Mouse (Mus musculus): ENCODE measurements around the gene Ube2d1.
A peak's percentile ranks its signal among the peaks of the same experiment; 100 is the strongest.

Gene Ube2d1

DNA sequence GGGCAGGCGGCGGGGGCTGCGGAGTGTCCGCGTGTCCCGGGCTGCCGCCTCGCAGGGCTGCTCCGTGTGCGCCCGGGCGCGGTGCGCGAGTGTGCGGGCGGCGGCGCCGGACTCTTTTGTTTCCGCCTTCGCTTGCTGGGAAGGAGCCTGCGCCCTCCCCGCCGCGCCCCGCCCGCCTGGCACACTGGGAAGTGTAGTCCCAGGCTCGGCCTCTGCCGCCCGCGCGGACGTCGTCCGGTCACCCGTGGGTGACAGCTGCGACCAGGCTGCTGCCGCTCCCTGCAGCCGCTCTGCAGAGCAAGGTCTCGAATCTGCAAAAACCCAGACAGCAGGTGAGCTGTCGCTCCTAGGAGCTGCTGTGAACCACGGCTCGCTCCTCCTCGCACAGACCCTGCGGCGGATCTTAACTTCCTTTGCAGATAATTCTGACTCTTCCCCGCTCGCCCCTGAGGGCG lies at the start of gene Ube2d1:
Ube2d1 (minus strand) TSS at position 137 of the 455 bp plus-strand sequence.
- peak; percentile 92 to 93 for DNase-seq (ENCODE audit: low spot score in 2 of 2)

DNA sequence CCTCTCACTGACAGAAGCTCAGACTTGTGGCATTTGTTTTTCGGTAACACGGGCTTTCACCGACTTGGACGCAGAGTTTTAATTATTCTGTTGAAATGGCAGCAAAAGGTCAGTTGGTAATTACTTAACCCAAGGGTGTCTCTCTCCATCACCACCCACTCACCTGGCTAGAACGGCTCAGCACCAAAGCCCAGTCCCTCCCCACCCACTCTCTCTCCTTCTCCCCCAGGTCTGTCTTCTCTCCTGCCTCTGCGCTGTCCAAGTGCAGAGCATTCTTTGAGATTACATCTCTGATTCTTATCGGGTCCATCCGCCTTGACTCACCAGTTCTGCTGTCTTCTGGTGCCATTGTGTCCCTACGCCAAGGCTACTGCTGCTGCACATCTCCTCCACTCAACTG lies 47.8 kb upstream of the Ube2d1 start:
- DNase-seq (ENCODE audit: low spot score in 2 of 2) = no peak

DNA sequence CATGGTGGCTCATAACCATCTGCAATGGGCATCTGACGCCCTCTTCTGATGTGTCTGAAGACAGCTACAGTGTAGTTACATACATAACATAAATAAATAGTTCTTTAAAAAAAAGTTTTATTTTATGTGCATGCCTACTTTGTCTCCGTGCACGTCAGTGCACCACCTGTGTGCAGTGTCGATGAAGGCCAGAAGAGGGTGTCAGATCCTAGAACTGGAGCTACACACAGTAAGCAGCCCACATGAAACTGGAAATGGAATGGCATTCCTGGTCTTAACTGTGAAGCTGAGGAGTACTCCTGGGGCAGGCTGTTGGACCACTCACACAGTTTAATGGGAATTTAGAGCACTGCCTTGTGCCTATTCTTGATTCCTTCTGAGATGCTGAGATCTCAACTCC lies 47.3 kb upstream of the Ube2d1 start:
- DNase-seq (ENCODE audit: low spot score in 2 of 2) = no peak

DNA sequence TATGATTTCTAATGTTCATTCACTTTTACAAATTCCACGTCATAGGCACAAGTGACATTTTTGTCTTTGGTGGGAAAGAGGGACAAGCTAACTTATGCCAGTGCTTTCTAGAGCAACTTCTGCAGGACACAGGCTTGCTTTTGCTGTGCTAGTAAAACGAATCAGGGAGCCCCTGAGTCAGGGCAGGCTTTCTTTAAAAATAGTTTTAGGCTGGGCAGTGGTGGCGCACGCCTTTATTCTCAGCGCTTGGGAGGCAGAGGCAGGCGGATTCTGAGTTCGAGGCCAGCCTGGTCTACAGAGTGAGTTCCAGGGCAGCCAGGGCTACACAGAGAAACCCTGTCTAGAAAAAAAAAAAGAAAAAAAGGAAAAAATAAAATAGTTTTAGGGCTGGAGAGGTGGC lies 46.8 kb upstream of the Ube2d1 start:
- no peak for DNase-seq (ENCODE audit: low spot score in 2 of 2)

DNA sequence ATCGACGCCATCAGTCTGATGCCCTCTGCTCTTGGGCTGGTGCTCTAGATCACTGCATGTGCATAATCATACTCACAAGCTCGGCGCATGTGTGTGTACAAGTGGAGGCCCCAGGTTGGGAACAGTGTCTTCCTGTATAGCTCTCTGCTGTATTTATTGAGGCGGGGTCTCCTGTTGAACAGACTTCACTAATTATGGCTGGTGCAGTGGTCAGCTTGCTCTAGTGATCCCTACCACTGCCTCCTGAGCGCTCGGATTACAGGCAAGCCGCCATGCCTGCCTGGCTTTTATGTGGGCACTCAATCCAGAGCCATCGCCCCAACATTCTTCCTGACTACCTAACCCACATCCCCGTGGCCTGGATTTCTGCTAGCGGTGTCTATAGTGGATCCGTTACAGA lies 45.0 kb upstream of the Ube2d1 start:
- no peak for DNase-seq (ENCODE audit: low spot score in 2 of 2)

DNA sequence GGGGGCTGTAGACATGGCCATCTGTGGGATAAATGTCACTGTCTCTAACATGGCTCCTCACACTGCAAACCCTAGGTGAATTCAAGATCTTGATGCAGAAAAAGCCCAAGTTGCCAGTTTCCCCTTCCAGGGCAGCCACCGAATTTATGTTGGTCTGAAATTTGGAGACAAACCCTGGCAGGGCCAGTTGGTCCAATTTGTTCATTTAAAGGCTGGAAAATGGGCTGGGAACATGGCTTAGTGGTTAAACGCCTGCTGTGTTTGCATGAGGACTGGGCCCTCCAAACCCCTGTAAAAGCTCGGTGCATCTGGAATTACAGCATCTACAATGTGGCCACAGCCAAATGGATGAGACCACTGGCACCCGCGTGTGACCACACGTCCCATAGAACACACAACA lies 44.2 kb upstream of the Ube2d1 start:
- DNase-seq (ENCODE audit: low spot score in 2 of 2) = no peak

DNA sequence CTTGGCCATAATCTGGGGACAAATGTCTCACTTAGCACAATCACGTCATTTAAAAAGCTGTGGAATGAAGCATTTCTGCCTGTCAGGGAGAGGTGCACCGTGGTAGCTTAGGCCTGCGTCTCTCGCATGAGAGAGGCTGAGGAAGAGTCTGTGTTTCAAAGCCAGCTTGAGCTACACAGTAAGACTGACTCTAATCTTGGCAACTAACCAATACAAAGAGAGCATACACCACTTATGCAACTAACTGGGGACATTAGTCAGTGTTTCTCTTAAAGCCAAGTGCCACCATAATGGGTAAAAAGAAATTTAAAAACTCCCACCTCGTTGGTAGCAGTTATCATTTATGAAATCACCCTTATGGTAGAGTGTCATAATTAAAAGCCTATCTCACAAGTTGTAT lies 43.8 kb upstream of the Ube2d1 start:
- DNase-seq (ENCODE audit: low spot score in 2 of 2) = no peak

DNA sequence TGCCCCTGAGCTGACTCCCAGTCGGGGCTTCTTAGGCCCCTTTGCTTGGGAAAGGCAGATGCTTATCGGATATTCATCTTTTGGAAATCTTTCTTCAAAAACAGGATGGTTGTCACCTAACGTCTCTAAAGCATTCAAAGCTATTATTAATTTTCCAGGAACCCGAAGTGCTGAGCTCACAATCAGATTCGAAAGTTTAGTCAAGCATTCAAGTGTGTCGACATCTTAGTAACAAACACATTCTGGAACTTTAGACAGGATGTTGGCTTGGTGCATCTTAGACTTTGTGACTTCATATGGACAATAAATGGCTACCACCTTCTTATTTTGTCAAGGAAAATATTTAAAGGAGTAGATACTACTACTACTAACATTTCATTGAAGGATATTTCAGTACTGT lies 43.3 kb upstream of the Ube2d1 start:
- DNase-seq (ENCODE audit: low spot score in 2 of 2) = no peak

DNA sequence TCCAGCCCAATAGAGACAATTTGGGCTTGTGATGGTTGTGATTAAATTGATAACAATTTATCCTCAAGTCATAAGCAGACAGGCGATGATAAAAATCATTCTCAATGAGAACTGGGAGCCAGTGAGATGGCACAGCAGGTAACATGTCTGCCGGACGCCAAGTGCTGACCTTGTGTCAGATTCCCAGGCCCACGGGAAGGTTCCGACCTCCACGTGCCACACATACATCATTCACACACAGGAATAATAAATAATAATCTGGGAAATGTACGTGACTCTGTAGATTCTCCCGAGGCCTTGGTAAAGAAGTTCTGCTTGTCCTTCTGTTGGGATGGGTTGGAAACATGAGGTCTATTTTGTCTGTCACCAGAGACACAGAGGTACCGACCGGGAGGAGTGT lies 42.3 kb upstream of the Ube2d1 start:
- DNase-seq (ENCODE audit: low spot score in 2 of 2) = no peak

DNA sequence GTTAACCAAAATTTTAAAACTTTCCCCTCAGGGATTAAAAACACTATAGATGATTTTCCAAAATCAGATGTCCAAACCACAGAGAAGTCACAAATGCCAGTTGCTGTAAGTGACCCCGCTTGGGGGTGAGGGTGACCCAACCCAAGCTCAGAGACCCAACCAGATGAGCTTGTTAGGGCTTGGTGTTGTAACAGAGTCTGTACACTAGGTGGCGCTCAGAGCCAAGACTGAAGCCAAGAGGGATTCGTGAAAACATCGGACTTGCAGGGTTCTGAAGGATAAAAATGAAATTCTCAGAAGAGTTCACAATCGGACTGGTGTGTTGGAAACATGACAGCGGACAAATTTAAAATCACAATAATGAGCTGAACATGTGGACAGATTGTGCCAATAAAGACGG lies 41.7 kb upstream of the Ube2d1 start:
- DNase-seq (ENCODE audit: low spot score in 2 of 2) = peak; percentile 66 to 84

DNA sequence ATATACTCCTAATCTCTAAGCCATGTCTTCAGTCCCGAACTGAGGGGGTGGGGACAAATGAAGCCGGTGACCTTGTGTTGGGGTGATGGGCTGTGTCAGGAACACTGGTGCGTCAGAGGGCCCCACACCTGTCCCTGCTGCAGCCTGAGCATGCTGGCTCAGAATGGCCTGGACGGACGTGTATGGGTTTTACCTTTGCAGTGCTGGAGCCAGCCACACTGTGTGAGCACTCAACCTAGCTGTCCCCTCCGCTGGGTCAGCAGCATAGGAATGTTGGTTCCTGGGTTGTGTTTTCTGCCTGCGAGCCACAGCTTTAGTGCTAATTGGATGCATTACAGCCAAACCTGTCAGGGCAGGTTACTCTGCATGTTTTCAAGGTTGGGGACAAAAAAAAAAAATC lies 41.1 kb upstream of the Ube2d1 start:
- no peak for DNase-seq (ENCODE audit: low spot score in 2 of 2)

DNA sequence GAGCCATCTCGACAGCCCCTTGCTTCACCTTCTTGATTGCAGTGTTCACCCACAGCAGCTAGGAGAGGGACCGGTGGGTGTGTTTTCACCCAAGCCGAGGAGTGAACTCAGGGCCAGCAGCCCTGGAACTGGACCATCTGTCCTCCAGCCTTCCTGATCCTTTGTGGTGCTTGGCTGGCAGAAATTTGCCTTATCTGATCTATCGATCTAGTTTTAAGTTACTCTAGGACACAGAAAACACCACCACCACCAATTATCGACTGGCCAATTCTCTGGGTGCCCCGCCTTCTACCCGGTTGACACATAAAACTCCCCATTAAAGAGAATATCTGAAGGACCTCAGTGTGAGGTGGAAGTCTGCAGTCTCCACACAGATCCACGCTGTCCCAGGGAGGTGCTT lies 38.6 kb upstream of the Ube2d1 start:
- no peak for DNase-seq (ENCODE audit: low spot score in 2 of 2)

DNA sequence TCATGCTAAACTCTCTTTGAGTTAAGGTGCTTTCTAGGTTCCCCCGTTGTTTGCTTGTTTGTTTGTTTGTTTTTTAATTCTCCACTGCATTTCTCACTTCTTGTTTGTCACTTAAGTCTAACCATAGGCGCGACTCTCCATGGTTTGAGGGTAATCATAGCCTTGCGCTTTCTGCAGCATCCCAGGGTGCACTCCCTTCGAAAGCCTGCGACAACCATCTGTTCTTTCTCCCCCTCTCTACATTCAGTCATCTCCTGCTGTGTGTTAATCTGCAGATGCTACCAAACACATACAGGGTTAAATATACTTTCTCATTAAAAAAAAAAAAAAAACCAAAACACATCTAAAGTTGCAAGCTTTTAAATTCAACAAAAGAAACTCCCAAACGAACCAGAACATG lies 31.4 kb upstream of the Ube2d1 start:
- DNase-seq (ENCODE audit: low spot score in 2 of 2) = no peak

DNA sequence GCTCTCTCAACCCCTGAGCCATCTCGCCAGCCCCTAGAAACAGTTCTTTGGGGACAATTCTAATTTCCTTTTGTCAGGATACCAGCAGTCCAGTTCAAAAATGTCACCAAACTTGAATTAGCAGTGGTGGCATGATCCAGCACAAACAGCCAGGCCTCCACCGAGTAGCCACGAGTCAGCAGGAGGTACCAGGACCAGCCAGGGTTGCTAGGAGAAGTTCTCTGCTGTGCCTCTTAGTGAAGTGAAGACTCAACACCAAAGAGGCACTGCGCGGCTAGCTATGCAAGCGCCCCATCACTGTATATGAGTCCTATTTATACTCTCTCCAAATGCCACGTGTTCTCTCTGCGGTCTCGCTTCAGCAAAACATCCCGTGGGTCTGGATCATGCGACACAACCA lies 31.0 kb upstream of the Ube2d1 start:
- no peak for DNase-seq (ENCODE audit: low spot score in 2 of 2)

DNA sequence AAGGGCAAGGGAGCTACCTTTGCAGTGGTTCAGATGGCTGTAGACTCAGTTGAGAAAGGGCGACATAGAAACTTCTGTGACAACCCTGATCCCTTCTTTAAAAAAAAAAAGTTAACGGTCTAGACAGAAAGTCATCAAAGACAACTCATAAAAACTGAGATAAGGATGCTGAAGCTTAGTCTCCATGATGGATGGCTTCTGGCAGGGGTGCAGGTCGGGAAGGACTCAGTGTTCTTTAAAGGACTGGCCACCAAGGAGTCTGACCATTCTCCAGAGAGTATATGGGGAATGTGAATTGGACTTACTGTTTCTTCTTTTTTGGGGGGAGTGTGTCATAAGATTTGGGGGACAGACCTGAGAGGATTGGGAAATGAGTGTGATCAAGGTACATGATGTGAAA lies 29.5 kb upstream of the Ube2d1 start:
- no peak for DNase-seq (ENCODE audit: low spot score in 2 of 2)

DNA sequence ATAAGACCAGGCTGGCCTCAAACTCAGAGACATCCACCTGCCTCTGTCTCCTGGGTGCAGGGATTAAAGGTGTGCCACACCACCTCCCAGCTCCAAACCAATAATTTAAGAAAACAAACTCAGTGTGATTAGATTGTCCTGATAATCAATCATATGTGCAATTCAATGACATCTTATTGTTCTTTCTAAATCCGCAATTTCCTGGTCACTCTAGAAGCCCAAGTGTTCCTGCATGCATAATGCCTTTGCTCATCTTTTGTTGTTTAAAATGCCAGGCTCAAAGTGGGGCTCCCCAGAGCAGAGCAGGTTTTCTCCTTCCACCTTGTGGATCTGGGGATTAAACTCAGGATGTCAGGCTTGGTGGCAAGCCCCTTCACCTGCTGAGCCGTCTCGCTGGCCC lies 25.2 kb upstream of the Ube2d1 start:
- DNase-seq (ENCODE audit: low spot score in 2 of 2) = no peak

DNA sequence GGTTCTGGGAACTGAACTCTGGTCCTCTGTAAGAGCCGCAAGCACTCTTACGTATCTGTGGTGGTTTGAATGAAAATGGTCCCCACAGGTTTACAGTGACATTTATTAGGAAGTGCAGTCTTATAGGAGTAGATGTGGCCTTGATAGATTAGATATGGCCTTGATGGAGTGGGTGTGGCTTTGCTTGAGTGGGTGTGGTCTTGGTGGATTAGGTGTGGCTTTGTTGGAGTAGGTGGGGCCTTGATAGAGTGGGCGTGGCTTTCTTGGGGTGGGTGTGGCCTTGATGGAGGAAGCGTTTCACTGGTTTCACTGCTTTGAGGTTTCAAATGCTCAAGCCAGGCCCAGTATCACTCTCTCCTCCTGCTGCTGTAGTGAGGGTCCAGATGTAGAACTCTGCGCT lies 23.1 kb upstream of the Ube2d1 start:
- DNase-seq (ENCODE audit: low spot score in 2 of 2) = no peak

DNA sequence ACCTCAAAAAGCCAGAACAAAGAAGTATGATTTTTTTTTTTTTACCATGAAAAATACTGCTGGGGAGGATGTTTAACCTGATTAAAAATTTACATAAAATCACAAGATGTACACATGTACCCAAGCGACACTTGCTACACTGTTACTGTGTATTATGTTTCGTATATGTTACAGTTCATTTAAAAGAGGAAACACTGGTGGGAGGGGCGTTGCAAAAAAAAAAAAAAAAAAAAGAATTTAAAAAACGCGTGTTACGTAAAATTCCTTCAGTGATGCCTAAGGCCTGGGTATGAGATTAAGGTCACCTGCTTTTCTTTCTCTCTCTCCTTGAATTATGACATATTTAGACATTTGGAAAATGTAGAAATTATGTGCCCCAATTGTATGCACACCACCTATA lies 21.7 kb upstream of the Ube2d1 start:
- DNase-seq (ENCODE audit: low spot score in 2 of 2) = no peak

DNA sequence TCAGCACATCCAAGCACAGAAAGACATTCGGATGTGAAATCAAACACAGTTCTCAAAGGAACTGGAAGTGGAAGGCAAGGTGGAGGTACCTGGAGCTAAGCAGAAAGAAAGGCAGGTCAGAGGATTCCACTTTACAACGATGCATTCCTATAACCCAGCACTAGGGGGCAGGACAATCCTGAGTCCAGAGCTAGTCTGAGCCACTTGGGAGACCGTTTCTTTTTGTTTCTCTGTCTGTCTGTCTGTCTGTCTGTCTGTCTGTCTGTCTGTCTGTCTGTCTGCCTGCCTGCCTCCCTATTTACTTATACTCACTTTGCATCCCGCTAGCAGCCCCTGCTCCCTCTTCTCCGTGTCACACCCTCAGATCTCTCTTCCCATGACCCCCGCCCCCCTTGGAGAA lies 21.1 kb upstream of the Ube2d1 start:
- DNase-seq (ENCODE audit: low spot score in 2 of 2) = no peak

DNA sequence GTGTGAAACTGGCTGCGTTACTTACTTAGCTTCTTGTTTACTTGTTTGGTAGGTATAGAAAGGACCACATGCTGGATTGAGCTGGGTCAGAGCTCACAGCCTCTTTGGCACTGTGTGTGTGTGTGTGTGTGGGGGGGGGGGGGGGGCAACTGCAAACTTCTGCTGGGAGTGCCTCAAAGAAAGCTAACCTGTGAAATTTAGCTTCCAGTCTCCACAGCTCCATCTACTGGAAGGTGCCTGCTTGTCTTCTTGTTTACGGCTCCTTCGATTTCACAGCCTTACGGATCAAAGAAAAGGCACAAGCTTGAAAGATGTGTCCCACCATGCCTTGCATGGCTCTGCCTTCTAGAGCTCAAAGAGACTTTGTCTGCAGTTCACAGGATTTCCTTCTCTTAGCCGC lies 17.4 kb upstream of the Ube2d1 start:
- DNase-seq (ENCODE audit: low spot score in 2 of 2) = no peak

DNA sequence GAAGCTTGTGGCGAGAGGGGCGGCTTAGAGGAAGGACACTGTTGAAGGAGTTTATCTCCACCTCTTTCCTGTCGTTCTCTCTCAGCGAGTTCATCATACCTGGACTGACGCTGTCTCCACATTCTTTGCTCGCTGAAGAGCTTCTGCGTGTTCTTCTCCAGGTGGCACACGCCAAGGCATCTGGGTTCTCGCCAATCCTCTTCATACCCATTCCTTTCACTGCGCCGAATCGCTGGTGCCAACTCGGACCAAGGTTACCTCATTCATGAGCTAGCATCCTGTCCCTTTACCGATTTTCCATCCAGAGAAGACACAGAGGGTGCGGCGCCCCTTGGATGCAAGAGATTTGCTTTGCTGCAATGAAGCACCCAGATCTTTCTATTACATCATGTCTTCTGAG lies 15.1 kb upstream of the Ube2d1 start:
- DNase-seq (ENCODE audit: low spot score in 2 of 2) = no peak

DNA sequence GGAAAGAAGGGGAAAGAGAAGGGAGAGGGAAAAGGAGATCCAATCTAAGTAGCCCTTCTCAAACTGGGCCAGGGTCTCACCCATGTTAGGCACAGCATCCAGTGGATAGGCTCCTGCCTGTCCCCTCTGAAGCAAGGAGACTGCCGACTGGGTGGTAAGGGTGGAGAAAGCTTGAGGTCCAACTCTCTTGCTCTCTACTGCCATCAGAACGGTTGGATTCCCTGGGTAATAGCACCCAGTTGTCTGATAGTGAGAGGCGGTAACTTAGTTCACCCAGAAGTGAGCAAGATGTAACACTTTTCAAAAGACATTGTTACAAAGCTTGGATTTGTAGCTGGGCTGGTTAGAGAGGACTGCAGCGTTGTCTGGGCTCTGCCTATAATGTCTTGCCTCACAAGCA lies 8.2 kb upstream of the Ube2d1 start:
- DNase-seq (ENCODE audit: low spot score in 2 of 2) = no peak

DNA sequence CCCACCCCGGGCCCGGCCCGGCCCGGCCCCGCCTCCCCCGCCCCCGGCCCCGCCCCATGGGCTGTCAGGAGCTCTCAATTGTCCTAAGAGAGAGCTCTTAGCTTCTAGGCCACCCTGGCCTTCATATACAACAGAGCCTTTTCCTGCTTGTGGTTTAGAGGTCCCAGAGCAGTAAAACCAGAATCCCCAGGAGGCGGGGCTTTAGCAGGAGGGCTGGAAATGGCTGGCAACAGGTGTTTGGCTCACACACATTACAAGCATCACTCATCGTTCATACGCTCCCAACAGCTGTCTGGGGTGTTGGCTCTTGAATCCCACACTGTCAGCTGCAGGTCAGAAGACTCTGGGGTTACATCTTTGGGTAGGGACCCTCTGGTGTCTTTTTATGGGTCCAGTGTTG lies 7.2 kb upstream of the Ube2d1 start:
- DNase-seq (ENCODE audit: low spot score in 2 of 2) = no peak

DNA sequence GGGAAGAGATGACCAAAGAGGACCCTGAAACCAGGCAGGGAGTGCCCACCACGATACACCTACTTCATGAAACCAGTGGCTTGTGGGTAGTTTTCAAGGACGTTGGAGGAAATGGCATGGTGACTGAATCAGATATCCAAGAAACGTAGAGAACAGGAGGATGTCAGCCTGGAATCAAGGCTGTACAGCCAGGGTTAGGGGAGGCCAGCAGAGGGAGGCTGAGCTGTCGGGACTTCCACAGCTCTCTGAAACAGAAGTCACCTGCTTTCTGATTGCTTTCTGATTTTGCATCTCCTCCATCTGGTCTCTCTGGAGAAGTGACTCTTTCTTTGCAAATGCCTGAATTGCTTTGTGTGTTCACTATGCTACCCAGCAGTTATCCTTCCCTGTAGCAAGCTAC lies 6.7 kb upstream of the Ube2d1 start:
- peak in 1 of 2 experiments; percentile 12 for DNase-seq (ENCODE audit: low spot score in 2 of 2)

DNA sequence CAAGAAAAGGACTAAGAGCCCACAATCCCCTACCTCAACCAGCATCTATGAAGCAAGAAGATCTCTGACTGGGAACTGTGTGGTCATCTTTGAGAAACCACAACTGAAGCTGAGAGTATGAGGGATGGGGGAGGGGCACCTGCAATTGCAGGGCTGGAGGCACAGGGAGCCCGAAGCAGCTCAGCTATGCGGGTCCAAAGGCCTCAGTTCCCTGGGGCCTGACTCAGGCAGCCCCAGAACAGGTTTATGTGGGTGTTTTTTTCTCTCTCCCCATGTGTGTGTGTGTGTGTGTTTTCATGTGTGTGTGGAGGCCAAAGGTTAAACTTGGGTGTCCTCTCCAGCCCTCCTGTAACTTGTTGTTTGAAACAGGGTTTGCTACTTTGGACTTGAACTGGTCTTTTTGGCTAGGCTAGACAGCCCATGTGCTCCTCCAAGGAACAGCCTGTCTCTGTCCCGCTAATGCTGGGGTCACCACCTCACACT lies 6.2 kb upstream of the Ube2d1 start:
- DNase-seq (ENCODE audit: low spot score in 2 of 2) = no peak
